Mouse (Mus musculus) forebrain, embryonic 10.5 days (tissue): Measurements from ENCODE around the gene Galnt6. TPM values are rescaled to one million over a fixed set of nuclear protein-coding genes. Genes with fewer than 3 reads are reported as not detected.

Experiments
- DNase-seq: peaks from one replicate; pipeline ENCODE4 v3.0.0-alpha.2; 2017; ENCODE audit warnings: low spot score; ENCODE audit errors: extremely low spot score
- H3K27ac ChIP-seq: fragments of 300-500 bp; sonication (generic); 2 replicates; pipeline ENCODE4 v1.5.1; 2016; ENCODE audit warnings: mild to moderate bottlenecking
- H3K27me3 ChIP-seq: fragments of 300-500 bp; sonication (generic); 2 replicates; pipeline ENCODE4 v1.6.1; 2016; ENCODE audit warnings: mild to moderate bottlenecking; ENCODE audit not compliant: poor library complexity, severe bottlenecking
- H3K36me3 ChIP-seq: fragments of 300-500 bp; sonication (generic); replicated peaks from 2 replicates; pipeline ENCODE4 v1.6.1; 2016; ENCODE audit warnings: mild to moderate bottlenecking, moderate library complexity
- H3K4me1 ChIP-seq: fragments of 300-500 bp; sonication (generic); 2 replicates; pipeline ENCODE4 v1.6.1; 2016
- H3K4me3 ChIP-seq: fragments of 300-500 bp; sonication (generic); 2 replicates; pipeline ENCODE4 v1.5.1; 2016; ENCODE audit warnings: mild to moderate bottlenecking, moderate library complexity
- H3K9me3 ChIP-seq: fragments of 300-500 bp; sonication (generic); 2 replicates; pipeline ENCODE4 v1.6.1; 2016; ENCODE audit warnings: mild to moderate bottlenecking, moderate library complexity
- WGBS: fragments of 180-500 bp; shearing (Covaris S2); methylation state at CpG from one replicate; pipeline ENCODE4 v1.1.7; 2016; 5-methylcytosine and 5-hydroxymethylcytosine counted together
- polyA plus RNA-seq: library from polyadenylated mRNA; unstranded; fragments of >200 nt; fragmentation: Nextera tagmentation; extraction: Ambion mirVana; gene quantifications from 2 replicates; pipeline ENCODE4 v1.2.1, GENCODE M21; 2016

Galnt6 gene
- polyA plus RNA-seq, 1 experiment from 2014 or later: not detected

- H3K4me1 ChIP-seq: peaks cover 27% of the 10 kb centered on the region
- no peak overlapping the region for H3K4me3 ChIP-seq
- no peaks in the 10 kb centered on the region for H3K36me3 ChIP-seq
- peaks cover 13% of the 10 kb centered on the region for H3K27me3 ChIP-seq
- DNase-seq: no peak
- H3K27ac ChIP-seq: no peak overlapping the region
- H3K9me3 ChIP-seq: no peaks in the 10 kb centered on the region
- 97% methylated on average over 3 of the region's 3 CpGs for WGBS
These were observed 19.4 kb upstream of the Galnt6 start for GRCm38 (mm10) chr15:100748584-100748983.

DNA sequence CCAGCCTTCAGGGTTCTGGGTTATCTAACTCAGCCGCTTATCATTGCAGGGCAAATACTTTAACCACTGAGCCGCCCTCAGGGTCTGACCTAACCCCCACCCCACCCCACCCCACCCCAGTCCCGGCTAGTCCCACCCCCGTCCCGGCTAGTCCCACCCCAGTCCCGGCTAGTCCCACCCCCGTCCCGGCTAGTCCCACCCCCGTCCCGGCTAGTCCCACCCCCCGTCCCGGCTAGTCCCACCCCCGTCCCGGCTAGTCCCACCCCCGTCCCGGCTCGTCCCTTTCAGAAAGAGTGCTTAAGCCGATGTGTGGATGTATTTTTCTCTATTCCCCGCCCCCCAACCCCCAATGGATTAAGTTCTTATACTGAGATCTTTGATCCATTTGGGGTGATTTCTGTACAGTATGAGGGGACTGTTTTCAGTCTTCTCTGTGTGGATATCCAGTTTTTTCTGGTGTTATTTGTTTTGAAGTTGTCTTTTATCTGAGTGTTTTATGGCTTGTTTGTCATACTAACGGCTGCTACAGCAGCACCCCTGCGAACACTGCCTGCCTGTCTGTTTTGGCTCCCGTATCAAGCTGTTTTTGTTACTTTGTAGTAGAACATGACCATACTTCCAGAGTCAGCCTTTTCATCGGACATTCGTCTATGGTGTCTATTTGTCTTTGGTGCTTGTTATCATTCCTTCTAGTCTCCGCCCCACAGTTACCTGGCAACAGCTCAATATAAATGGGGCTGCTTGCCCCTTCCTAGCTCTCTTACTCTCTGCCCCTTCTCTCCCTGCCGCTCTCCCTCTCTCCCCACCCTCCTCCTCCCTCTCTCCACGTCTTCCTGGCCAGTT lies 18.2 kb upstream of the Galnt6 start:
- 3% methylated on average over 23 of the region's 27 CpGs for WGBS
- Histone ChIP-seq H3K36me3 (no peaks in the 10 kb centered on the region), H3K27me3 (peaks cover 13% of the 10 kb centered on the region), H3K27ac (peak overlapping the region; percentile 35; the same call in 1 of the 2 replicates), H3K4me1 (peaks cover 20% of the 10 kb centered on the region), H3K4me3 (peak overlapping the region; percentile 50), H3K9me3 (no peaks in the 10 kb centered on the region)
- DNase-seq: peak; percentile 50

DNA sequence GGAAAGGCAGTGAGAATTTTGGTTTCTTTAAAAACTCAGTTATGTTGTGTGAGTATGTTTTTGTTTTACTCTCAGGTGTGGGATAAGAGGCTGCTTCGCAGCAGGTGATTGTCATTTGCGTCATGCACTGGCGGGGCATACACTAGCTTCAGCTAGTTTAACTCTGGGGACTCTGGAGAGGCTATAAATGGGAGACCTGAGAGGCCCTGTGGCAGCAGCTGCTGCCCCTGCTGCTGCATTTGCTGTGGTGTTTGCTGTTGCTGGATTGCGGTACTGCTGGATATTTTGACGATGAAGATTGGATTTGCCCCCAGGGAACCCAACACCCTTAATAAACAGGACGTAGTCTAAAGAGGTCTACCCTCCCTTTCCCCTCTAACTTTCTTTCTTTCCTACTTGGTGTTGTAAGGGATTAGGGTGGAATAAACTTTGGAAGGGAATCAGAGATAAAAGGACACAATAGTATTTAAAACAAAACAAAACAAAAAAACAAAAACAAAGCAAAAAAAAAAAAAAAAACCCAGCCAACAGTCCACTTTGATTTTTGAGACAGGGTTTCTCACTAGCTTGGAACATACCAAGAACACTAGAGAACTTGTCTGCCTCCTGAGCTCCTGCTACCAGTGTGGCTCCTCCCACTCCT lies 17.4 kb upstream of the Galnt6 start:
- WGBS: 41% methylated on average over 6 of the region's 6 CpGs
- Histone ChIP-seq H3K4me3 (peak overlapping the region; percentile 50), H3K27me3 (peaks cover 13% of the 10 kb centered on the region), H3K4me1 (peaks cover 20% of the 10 kb centered on the region), H3K27ac (0 out of 2 replicates have a peak overlapping the region, but pooled peaks have one; percentile 35), H3K36me3 (no peaks in the 10 kb centered on the region), H3K9me3 (no peaks in the 10 kb centered on the region)
- no peak for DNase-seq

- H3K4me3 ChIP-seq: no peak overlapping the region
- H3K27ac ChIP-seq: no peak overlapping the region
- no peak for DNase-seq
- H3K9me3 ChIP-seq: no peaks in the 10 kb centered on the region
- peaks cover 17% of the 10 kb centered on the region for H3K4me1 ChIP-seq
- H3K27me3 ChIP-seq: peaks cover 7% of the 10 kb centered on the region
- no peaks in the 10 kb centered on the region for H3K36me3 ChIP-seq
- 92% methylated on average over 6 of the region's 6 CpGs for WGBS
These were observed 14.1 kb upstream of the Galnt6 start for GRCm38 (mm10) chr15:100743238-100743637.

DNA sequence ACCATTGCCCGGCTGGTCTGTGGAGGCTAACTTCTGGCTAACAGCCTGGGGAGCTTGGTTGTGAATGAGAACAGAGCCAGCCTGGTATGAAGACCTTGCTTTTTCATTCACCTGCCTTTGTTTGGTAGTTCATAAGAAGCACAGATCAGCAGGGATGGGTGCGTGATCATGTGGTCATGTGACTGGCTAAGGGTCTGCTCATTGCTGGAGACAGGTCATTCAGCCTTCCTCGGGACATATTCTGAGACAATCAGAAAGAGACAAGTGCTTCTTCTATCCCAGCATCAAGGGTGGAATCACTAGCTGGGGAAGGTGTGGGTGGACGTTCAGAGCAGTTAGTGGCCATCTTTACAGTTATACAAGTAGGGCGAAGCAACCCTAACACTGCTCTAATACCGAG lies 10.3 kb upstream of the Galnt6 start:
- DNase-seq: no peak
- H3K36me3 ChIP-seq: no peaks in the 10 kb centered on the region
- no peak overlapping the region for H3K27ac ChIP-seq
- peaks cover 4% of the 10 kb centered on the region; the same call in 1 of the 2 replicates for H3K27me3 ChIP-seq
- no peaks in the 10 kb centered on the region for H3K4me1 ChIP-seq
- 87% methylated on average over 6 of the region's 6 CpGs for WGBS
- no peaks in the 10 kb centered on the region for H3K9me3 ChIP-seq
- no peak overlapping the region for H3K4me3 ChIP-seq

DNA sequence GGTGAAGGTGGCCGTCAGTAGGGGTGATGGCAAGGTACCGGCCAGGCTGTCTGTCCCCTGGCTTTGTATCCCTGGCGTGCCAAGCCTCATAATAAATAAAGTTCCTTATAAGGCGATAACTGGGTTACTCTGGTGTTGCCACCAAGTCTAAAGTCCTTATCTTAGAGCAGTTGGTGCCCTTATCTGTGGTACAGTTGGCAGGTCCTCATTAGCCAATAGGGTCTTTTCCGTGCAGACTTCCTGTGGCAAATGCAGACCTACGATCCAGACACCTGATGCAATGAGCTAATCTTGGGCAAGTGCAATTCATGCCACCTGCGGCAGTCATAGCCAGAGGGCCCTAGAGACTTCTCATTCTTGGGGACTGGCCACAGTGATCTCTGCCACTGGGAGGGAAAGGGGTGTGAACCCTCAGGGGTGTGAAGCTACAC lies 9.2 kb upstream of the Galnt6 start:
- no peak overlapping the region for H3K4me3 ChIP-seq
- H3K27ac ChIP-seq: no peak overlapping the region
- 87% methylated on average over 7 of the region's 7 CpGs for WGBS
- H3K27me3 ChIP-seq: peaks cover 4% of the 10 kb centered on the region; the same call in 1 of the 2 replicates
- no peaks in the 10 kb centered on the region for H3K9me3 ChIP-seq
- DNase-seq: no peak
- no peaks in the 10 kb centered on the region for H3K36me3 ChIP-seq
- H3K4me1 ChIP-seq: no peaks in the 10 kb centered on the region

GRCm38 (mm10) chr15:100737667-100738066 lies 8.5 kb upstream of the Galnt6 start:
- H3K27me3 ChIP-seq: peaks cover 6% of the 10 kb centered on the region; the same call in 1 of the 2 replicates
- H3K4me1 ChIP-seq: 0 out of 2 replicates have a peak, but pooled peaks cover 2% of the 10 kb centered on the region
- 89% methylated on average over 3 of the region's 3 CpGs for WGBS
- no peak overlapping the region for H3K4me3 ChIP-seq
- no peak for DNase-seq
- H3K27ac ChIP-seq: no peak overlapping the region
- H3K36me3 ChIP-seq: no peaks in the 10 kb centered on the region
- H3K9me3 ChIP-seq: no peaks in the 10 kb centered on the region

- H3K36me3 ChIP-seq: no peaks in the 10 kb centered on the region
- no peaks in the 10 kb centered on the region for H3K9me3 ChIP-seq
- no peak overlapping the region for H3K27ac ChIP-seq
- WGBS: 90% methylated on average over 9 of the region's 9 CpGs
- 0 out of 2 replicates have a peak, but pooled peaks cover 3% of the 10 kb centered on the region for H3K4me1 ChIP-seq
- no peak overlapping the region for H3K4me3 ChIP-seq
- peaks cover 24% of the 10 kb centered on the region for H3K27me3 ChIP-seq
- DNase-seq: no peak
These were observed 6.8 kb upstream of the Galnt6 start for GRCm38 (mm10) chr15:100735953-100736300.

DNA sequence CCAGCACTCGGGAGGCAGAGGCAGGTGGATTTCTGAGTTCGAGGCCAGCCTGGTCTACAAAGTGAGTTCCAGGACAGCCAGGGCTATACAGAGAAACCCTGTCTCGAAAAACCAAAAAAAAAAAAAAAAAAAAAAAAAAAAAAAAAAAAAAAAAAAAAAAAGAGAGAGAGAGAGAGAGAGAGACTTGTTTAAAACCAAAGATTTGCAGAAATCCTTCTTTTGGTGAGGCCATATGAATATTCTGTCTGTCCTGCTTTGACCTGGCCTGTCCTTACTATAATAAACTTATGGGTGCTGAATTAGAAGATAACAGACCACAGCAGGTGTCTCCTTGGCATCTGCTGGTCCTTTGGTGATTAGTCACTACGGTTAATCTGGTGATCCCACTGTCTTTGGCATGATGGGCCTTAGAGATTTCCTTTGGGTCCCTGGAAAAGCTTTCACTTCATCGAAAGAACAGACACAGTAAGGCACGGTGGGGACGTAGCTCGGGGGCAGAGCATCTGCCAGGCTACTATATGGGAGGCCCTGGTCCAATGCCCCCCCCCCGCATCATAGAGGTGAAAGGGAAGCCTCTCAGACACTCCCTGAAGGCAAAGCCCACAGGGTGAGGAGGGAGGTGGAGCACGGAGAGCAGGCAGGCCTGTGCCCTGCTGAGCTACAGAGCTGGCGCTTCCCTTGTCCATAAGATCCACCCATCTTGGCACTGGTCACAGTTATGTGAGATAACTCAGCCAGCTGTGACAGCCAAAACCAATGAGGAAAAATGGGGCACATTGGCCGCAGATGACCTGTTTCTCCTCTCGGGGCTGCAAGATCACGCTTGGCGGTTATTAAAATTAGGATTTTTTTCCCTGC lies 6.1 kb upstream of the Galnt6 start:
- Histone ChIP-seq H3K36me3 (no peaks in the 10 kb centered on the region), H3K4me1 (0 out of 2 replicates have a peak, but pooled peaks cover 3% of the 10 kb centered on the region), H3K27me3 (peaks cover 30% of the 10 kb centered on the region), H3K4me3 (no peak overlapping the region), H3K9me3 (no peaks in the 10 kb centered on the region), H3K27ac (no peak overlapping the region)
- no peak for DNase-seq
- WGBS: 88% methylated on average over 15 of the region's 15 CpGs

GRCm38 (mm10) chr15:100732580-100732979 lies 3.4 kb upstream of the Galnt6 start:
- no peak overlapping the region for H3K27ac ChIP-seq
- no peaks in the 10 kb centered on the region for H3K36me3 ChIP-seq
- H3K9me3 ChIP-seq: no peaks in the 10 kb centered on the region
- no peak overlapping the region for H3K4me3 ChIP-seq
- WGBS: 43% methylated on average over 5 of the region's 5 CpGs
- peaks cover 53% of the 10 kb centered on the region for H3K27me3 ChIP-seq
- peaks cover 17% of the 10 kb centered on the region for H3K4me1 ChIP-seq
- DNase-seq: no peak

DNA sequence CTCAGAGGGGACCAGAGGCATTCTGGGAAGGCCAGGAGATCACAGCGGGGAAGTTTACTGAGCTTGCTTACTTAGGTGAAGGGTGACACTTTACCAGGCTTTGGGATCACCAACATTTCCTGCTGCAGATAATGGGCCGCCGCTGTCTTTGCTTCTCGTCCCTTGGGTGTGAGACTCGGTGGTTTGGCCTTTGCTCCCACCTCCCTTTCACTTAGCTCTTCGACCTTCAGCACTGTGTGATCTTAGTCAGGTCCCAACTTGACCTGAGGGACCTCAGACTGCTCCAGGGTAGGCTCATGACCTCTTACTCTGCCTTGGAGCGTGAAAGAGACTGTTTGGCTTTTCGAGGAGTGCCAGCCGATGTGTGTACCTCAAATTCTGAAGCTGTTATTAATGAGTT lies 1.9 kb upstream of the Galnt6 start:
- Histone ChIP-seq H3K4me3 (no peak overlapping the region), H3K27me3 (peaks cover 65% of the 10 kb centered on the region), H3K36me3 (no peaks in the 10 kb centered on the region), H3K9me3 (no peaks in the 10 kb centered on the region), H3K4me1 (peaks cover 17% of the 10 kb centered on the region), H3K27ac (no peak overlapping the region)
- WGBS: 53% methylated on average over 9 of the region's 9 CpGs
- DNase-seq: no peak

DNA sequence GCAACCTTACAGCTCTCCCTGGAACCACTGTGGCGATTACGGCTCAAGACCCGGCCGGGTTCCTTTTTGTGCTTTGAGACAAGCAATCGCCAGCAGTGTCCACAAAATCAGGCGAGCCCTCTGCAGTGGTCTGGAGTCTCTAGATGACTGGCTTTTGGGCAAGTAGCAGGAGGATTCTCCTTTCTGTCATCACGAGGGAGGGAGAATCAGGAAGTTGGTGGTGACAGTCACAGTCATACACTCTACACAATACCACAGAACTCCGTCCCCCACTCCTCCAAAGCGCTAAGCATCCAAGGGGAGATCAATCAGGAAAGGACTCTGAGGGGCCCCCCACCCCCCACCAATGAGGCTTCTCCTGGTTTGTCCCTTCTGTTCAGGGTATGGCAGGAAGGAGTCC lies 590 bp downstream of the Galnt6 start:
- 35% methylated on average over 9 of the region's 9 CpGs for whole genome bisulfite sequencing
- Histone ChIP-seq H3K36me3 (no peaks in the 10 kb centered on the region), H3K27ac (no peak overlapping the region), H3K4me1 (peaks cover 17% of the 10 kb centered on the region), H3K27me3 (peaks cover 65% of the 10 kb centered on the region), H3K4me3 (peak overlapping the region; percentile 52), H3K9me3 (no peaks in the 10 kb centered on the region)
- no peak for DNase-seq
